Mouse (Mus musculus): Measurements from ENCODE around the gene Bcl2l11. TPM values are rescaled to one million over a fixed set of nuclear protein-coding genes. Genes with fewer than 3 reads are reported as not detected.

Bcl2l11 gene
- polyA plus RNA-seq, 1 experiment: 6.5 TPM

GRCm38 (mm10) chr2:128203749-128204405, 78.0 kb downstream of the Bcl2l11 start:
- DNase-seq (ENCODE audit: extremely low spot score in 1 of 2, low spot score in 1 of 2): no peak

DNA sequence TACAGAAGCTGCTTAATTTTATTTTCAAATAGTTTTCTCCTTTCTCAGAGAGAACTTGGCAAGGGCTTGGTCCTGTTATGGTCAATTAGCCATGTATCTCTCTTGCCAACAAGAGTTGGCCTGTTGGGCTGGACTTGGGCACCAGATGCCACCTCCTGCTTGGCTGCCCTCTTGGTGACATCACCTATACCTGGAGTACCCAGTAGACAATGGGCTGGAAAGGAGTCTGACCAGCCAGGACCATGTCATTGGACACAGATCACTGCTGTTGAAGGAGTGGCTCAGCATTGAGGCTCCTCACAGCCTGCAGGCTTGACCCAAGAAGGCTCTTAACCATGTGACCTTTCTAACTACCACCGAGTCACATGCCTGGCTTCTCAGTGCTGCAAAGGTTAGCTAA, 82.7 kb downstream of the Bcl2l11 start:
- no peak for DNase-seq (ENCODE audit: extremely low spot score in 1 of 2, low spot score in 1 of 2)

GRCm38 (mm10) chr2:128209841-128210329, 84.0 kb downstream of the Bcl2l11 start:
- DNase-seq (ENCODE audit: extremely low spot score in 1 of 2, low spot score in 1 of 2): no peak

DNA sequence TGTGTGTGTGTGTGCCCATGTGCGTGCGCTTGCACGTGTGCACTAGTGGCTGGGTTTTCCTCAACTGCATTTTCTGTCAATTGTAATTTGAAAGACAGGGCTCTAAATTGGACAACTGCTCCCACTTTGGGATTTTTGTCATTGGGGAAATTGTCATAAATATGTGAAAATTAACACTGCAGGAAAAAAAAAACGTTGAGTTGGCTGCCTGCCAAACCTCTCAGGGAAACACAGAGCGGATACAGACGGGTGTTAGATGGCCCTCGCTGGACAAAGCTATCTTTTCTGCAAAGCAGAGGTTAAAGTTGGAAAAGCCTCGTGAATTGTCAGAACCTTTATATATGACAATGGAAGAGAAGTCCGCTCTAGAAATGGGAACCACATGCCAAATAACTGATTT, 84.5 kb downstream of the Bcl2l11 start:
- no peak for DNase-seq (ENCODE audit: extremely low spot score in 1 of 2, low spot score in 1 of 2)

- no peak for DNase-seq (ENCODE audit: extremely low spot score in 1 of 2, low spot score in 1 of 2)
Observed at GRCm38 (mm10) chr2:128211022-128211880, 85.4 kb downstream of the Bcl2l11 start.

DNA sequence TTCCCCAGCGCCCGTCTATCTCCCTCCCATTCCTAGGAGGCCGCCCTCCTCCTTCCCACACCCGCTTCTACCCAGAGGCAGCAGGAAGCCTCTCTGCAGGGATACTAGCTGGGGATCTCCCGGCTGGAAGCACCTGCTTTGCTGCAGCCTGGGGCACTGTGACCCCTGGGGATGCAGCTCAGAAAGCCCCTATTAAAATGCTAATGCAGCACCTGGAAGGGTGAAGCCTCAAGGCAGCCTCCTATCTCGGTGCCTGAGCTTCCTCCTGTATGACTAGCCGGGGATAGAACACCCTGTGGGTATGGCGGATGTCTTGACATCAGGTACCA, 86.0 kb downstream of the Bcl2l11 start:
- DNase-seq (ENCODE audit: extremely low spot score in 1 of 2, low spot score in 1 of 2): no peak
